Mouse (Mus musculus) heart, embryonic 16.5 days (tissue): ENCODE measurements at regions not wholly inside any gene's neighbourhood (a gene's known extent, or its start where the extent isn't known, plus 50 kb on each side); places are given as distances from the start of the nearest gene placed in this dataset.

Experiments used
- ATAC-seq: fragments of 200-750 bp; cut with Nextera tagmentation; replicated peaks from 2 replicates; pipeline ENCODE4 v1.8.0; 2017; ENCODE audit warnings: moderate number of reproducible peaks; ENCODE audit not compliant: insufficient read depth, low FRiP score; ENCODE audit errors: extremely low read depth
- H3K27ac ChIP-seq: fragments of 300-500 bp; sonication (generic); 2 replicates; pipeline ENCODE4 v1.5.1; 2014; ENCODE audit warnings: mild to moderate bottlenecking, low read length, control low read depth, moderate library complexity
- H3K27me3 ChIP-seq: fragments of 300-500 bp; sonication (generic); 2 replicates; pipeline ENCODE4 v1.6.1; 2014; ENCODE audit warnings: low read length, mixed read lengths; ENCODE audit not compliant: control insufficient read depth, insufficient read depth
- H3K36me3 ChIP-seq: fragments of 300-500 bp; sonication (generic); 2 replicates; pipeline ENCODE4 v1.6.1; 2014; ENCODE audit not compliant: control insufficient read depth, insufficient read depth
- H3K4me1 ChIP-seq: fragments of 300-500 bp; sonication (generic); 2 replicates; pipeline ENCODE4 v1.6.1; 2014; ENCODE audit warnings: low read length, mixed read lengths; ENCODE audit not compliant: control insufficient read depth, insufficient read depth
- H3K4me2 ChIP-seq: fragments of 300-500 bp; sonication (generic); 2 replicates; pipeline ENCODE4 v1.6.1; 2014; ENCODE audit warnings: low read depth, mild to moderate bottlenecking, control low read depth, low read length
- H3K4me3 ChIP-seq: fragments of 300-500 bp; sonication (generic); 2 replicates; pipeline ENCODE4 v1.5.1; 2014; ENCODE audit warnings: mild to moderate bottlenecking, control low read depth, low read length
- H3K9ac ChIP-seq: fragments of 300-500 bp; sonication (generic); 2 replicates; pipeline ENCODE4 v1.6.1; 2014; ENCODE audit warnings: low read length, control low read depth
- H3K9me3 ChIP-seq: fragments of 300-500 bp; sonication (generic); replicated peaks from 2 replicates; pipeline ENCODE4 v1.6.1; 2016; ENCODE audit warnings: low read length; ENCODE audit not compliant: control insufficient read depth
- WGBS: fragments of 180-500 bp; shearing (Covaris S2); extraction: QIAGEN DNeasy Blood & Tissue Kit; methylation state at CpG from one replicate; pipeline ENCODE4 v1.1.7; 2014; 5-methylcytosine and 5-hydroxymethylcytosine counted together

DNA sequence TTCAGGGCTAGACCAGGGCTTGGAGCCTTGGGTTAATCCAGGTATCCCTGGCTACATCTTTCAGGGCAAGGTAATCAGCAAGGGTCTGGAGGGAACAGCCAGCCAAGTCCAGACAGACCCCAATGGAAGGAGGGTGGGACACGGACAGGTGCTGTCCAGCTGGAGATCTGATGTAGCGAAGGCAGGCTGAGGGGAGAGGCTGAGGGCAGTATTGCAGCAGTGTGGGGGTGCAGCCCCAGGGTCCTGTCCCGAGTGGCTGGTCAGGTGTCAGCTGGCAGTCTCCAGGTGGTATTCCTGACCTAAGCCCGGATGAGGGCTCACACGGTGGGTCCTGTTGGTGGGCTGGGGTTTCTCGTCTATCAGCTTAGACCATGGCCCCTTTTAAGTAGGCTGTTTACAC, 245.7 kb downstream of the Etnk1 start:
- Histone ChIP-seq H3K36me3 (no peaks in the 10 kb centered on the region), H3K4me1 (no peaks in the 10 kb centered on the region), H3K27me3 (no peaks in the 10 kb centered on the region), H3K4me3 (no peak overlapping the region), H3K9me3 (no peaks in the 10 kb centered on the region), H3K9ac (no peak overlapping the region), H3K27ac (no peak overlapping the region), H3K4me2 (no peak overlapping the region)
- 91% methylated on average over 6 of the region's 6 CpGs for WGBS
- no peak for ATAC-seq

DNA sequence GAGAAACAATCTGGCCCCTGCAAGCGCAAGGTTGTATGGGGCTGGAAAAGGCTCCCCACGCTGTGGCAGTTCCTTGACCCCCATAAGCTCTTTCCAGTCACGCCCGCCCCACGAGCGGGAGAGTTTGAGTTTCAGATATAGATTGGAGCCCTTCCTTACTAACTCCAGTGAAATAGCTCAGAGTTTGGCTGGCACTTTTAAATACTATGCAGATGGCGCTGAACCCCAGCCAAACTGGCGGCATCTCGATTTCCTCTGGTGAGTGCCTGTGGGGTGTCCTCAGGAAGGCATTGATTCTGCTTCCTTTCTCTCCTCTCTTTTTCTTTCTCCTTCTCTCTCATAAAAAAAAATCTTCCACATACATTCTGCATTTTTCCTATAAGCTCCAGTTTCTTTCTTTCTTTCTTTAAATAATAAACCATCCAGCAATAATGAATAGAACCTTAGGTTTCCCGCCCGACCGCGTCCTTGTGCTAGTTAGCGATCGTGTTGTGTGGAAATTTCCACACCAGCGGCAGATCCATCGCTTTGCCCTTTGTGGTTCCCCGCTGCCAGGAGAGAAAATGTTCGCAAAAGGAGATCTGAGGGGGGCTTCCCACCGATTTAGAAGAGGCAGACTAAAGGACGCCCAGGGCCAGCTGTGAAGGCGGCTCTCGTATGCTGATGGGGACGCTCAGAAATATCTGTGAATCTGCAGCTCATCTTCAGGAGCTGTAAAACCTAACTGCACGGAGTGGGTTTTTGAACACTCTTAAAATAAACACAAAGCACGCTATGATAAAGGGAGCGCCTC, 247.8 kb downstream of the Etnk1 start:
- Histone ChIP-seq H3K9ac (no peak overlapping the region), H3K27me3 (no peaks in the 10 kb centered on the region), H3K9me3 (no peaks in the 10 kb centered on the region), H3K4me1 (no peaks in the 10 kb centered on the region), H3K36me3 (no peaks in the 10 kb centered on the region), H3K4me2 (no peak overlapping the region), H3K4me3 (no peak overlapping the region), H3K27ac (no peak overlapping the region)
- ATAC-seq = no peak
- WGBS = 80% methylated on average over 27 of the region's 27 CpGs

DNA sequence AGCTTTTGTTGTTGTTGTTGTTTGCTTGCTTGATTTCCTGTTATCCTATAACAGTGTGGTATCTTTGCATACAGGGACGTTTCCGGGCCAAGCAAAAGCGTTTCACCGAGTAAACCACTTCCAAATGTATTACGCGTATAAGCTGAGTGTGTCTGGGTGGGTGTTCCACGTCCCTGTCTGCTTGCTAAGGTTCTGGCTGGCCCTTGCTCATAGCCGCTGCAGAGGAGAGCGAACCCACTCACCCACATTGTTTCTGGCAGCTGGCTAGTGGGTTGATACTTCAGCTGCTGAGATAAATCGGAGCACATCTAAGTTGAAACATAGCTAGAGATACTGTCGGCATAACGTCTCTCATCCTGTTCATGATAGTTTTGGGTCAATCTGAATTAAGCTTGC, 248.4 kb downstream of the Etnk1 start:
- Histone ChIP-seq H3K36me3 (no peaks in the 10 kb centered on the region), H3K4me2 (no peak overlapping the region), H3K4me1 (no peaks in the 10 kb centered on the region), H3K27ac (no peak overlapping the region), H3K4me3 (no peak overlapping the region), H3K9me3 (no peaks in the 10 kb centered on the region), H3K9ac (no peak overlapping the region), H3K27me3 (no peaks in the 10 kb centered on the region)
- 81% methylated on average over 12 of the region's 12 CpGs for WGBS
- no peak for ATAC-seq

DNA sequence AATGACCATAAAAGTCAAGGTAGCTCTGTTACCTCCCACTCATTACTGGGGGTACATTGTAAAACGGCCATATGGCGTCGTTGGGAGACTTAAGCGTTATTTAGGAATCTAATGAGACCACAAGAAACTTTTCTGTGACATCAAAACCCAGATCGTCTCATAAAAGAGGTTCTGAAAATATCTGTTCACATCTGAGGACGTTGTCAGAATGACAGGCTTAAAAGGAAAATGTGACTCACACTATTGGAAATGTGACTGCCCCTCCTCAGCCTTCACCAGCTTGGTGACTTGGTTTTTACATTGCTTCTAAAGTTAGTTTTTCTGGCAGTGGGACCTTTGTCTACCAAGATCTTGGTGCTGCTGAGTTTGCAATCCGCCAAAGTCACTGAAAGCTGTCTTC, 252.9 kb downstream of the Etnk1 start:
- Histone ChIP-seq H3K4me3 (no peak overlapping the region), H3K4me2 (no peak overlapping the region), H3K27ac (no peak overlapping the region), H3K36me3 (no peaks in the 10 kb centered on the region), H3K9ac (no peak overlapping the region), H3K27me3 (no peaks in the 10 kb centered on the region), H3K4me1 (no peaks in the 10 kb centered on the region), H3K9me3 (no peaks in the 10 kb centered on the region)
- WGBS = 76% methylated on average over 7 of the region's 7 CpGs
- ATAC-seq = no peak

DNA sequence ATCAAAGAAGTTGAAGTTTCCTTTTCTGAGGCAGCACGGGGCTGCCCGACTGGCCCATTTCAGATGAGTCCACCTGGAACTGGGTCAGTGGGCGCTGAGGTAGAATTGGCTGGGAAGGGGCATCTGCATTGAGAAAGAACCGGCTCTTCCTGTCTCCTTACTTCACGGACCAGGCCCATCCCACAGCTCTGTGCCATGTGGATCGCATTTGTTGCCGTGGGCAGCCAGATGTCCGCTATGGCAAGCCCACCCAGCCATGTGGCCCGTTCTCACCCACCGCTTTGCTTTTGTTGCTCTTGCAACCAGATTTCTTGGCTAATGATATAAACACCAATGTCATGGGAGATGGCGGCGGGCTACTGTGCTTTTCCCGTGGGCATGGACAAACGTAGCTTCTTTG, 256.0 kb downstream of the Etnk1 start:
- no peak for ATAC-seq
- WGBS = 92% methylated on average over 14 of the region's 14 CpGs
- Histone ChIP-seq H3K4me3 (no peak overlapping the region), H3K9me3 (no peaks in the 10 kb centered on the region), H3K4me1 (no peaks in the 10 kb centered on the region), H3K9ac (no peak overlapping the region), H3K4me2 (no peak overlapping the region), H3K27me3 (no peaks in the 10 kb centered on the region), H3K36me3 (no peaks in the 10 kb centered on the region), H3K27ac (no peak overlapping the region)

DNA sequence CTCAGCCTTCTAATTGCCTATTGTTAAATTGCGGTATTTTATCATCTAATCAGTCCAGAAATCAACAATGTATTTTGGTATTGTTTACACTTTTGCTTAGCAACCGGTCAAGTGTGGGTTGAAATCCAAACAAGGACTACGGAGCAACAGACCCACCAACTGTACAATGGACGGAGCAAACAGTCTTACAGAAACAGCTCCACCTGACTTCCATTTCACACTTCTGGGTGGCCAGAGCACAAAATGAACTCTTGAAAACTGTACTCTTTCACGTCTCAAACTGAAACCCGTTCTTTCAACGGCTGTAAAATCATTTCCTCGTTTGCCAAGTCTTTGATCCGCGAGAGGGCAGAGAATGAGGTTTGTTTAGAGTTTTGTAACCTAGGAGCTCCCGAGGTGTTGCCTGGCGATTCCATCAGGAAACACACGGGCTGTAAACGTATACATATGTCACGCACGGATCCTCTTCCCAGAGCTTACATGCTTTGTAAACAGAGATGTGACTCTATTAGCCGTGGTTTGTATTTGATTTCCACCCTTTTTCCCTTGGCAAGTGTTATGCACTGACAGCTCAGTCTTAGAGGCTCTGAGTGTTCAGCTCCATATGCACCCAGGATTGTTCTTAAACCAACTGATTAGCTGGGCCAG, 258.3 kb downstream of the Etnk1 start:
- no peaks in the 10 kb centered on the region for H3K4me1 ChIP-seq
- 69% methylated on average over 17 of the region's 17 CpGs for WGBS
- H3K36me3 ChIP-seq = no peaks in the 10 kb centered on the region
- no peak for ATAC-seq
- no peak overlapping the region for H3K9ac ChIP-seq
- no peaks in the 10 kb centered on the region for H3K27me3 ChIP-seq
- no peaks in the 10 kb centered on the region for H3K9me3 ChIP-seq
- H3K4me3 ChIP-seq = no peak overlapping the region
- H3K27ac ChIP-seq = no peak overlapping the region
- H3K4me2 ChIP-seq = no peak overlapping the region

DNA sequence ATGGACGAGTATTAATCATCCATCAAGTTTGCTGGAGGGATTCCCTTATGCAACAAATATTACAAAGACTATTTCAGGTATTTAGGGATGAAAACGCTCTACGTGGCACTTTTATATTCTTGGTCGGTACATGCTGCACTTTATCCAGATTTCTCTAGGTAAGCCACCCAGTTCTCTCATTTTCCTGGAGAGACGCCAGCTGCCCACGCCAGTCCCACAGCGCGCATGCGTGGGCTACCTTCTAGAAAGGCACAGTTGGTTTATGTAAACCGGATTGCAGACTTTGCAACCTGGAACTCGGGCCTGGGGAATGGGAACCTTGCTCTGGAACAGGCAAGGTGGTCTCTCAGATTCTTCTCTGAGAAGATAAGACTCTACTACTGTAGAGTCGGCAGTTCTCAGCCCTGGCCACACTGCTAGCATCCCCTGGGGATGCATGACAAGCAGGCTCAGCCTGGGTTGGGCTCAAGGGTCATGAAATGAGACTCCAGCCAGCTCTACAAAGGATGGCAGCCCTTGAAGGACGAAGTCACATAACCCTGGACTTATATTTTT, 265.0 kb downstream of the Etnk1 start:
- WGBS = 84% methylated on average over 13 of the region's 13 CpGs
- no peak for ATAC-seq

DNA sequence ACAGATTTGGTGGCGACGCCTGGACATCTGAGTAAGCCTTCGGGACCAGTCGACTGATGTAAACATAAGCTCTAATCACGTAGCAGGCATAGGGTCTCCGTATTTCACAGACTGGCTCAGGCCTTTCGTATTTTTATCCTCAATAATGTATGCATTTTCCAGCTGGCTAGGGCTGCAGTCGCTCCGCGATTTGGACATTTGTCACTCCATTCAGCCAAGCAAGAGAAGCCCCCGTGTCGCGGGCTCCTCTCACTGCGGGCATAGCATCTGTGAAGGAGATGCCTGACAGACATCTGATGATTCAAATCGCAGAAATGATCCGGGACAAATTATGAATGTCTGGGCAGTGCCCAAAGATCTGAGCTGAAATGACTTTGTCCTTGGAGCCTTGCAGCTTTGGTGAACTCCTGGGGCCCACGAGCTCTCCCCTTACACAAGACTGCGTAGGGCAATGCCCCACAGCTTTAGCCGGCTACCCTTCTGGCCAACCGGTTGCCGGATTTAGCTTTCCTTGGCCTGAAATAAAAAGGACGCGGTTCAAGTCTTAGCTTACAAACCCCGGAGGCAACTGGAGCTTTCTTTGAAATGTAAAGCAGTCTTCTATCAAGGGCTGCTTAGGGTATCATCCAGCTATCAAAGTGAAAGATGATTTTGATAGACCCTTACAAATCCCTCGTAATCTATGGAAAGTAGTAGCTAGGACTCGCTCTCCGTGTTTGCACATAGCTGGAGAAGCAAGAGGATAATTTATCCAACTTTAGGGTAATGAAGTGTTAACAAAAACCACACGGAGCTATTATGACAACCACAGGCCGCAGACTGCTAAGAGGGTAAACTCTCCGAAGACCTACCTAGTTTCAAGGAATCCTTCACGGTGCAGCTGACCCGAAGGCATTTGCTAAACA, 270.6 kb downstream of the Etnk1 start:
- H3K9me3 ChIP-seq = no peaks in the 10 kb centered on the region
- H3K4me3 ChIP-seq = no peak overlapping the region
- no peak overlapping the region for H3K9ac ChIP-seq
- WGBS = 82% methylated on average over 32 of the region's 32 CpGs
- H3K4me1 ChIP-seq = no peaks in the 10 kb centered on the region
- H3K4me2 ChIP-seq = no peak overlapping the region
- ATAC-seq = no peak
- H3K27ac ChIP-seq = no peak overlapping the region
- H3K36me3 ChIP-seq = no peaks in the 10 kb centered on the region
- no peaks in the 10 kb centered on the region for H3K27me3 ChIP-seq

More for the DNA sequence above, 265.0 kb downstream of the Etnk1 start:
- no peak overlapping the region for H3K4me3 ChIP-seq
- H3K9ac ChIP-seq = no peak overlapping the region
- no peak overlapping the region for H3K4me2 ChIP-seq
- H3K27ac ChIP-seq = no peak overlapping the region
- no peaks in the 10 kb centered on the region for H3K4me1 ChIP-seq
- no peaks in the 10 kb centered on the region for H3K27me3 ChIP-seq
- no peaks in the 10 kb centered on the region for H3K36me3 ChIP-seq
- no peaks in the 10 kb centered on the region for H3K9me3 ChIP-seq

DNA sequence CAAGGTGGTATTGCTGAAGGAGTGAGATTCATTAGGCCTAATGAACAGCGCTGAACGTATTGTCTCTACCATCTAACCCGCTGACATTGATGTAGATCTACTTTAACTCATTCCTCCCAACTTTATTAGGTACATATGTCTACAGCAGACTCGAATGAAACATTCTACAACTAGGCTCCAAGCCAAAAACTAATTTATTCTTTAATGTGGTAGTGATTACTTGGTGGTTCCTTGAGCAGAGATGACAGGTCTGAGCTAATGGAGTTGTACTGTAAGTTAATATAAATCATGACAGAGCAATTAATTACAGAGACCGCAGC, 271.2 kb downstream of the Etnk1 start:
- Histone ChIP-seq H3K36me3 (no peaks in the 10 kb centered on the region), H3K4me3 (no peak overlapping the region), H3K9ac (no peak overlapping the region), H3K9me3 (no peaks in the 10 kb centered on the region), H3K27me3 (no peaks in the 10 kb centered on the region), H3K27ac (no peak overlapping the region), H3K4me2 (no peak overlapping the region), H3K4me1 (no peaks in the 10 kb centered on the region)
- WGBS = 81% methylated on average over 5 of the region's 5 CpGs
- ATAC-seq = no peak
